16 mouse cellular contexts compared by ENCODE assay signal in the genomic region with DNA sequence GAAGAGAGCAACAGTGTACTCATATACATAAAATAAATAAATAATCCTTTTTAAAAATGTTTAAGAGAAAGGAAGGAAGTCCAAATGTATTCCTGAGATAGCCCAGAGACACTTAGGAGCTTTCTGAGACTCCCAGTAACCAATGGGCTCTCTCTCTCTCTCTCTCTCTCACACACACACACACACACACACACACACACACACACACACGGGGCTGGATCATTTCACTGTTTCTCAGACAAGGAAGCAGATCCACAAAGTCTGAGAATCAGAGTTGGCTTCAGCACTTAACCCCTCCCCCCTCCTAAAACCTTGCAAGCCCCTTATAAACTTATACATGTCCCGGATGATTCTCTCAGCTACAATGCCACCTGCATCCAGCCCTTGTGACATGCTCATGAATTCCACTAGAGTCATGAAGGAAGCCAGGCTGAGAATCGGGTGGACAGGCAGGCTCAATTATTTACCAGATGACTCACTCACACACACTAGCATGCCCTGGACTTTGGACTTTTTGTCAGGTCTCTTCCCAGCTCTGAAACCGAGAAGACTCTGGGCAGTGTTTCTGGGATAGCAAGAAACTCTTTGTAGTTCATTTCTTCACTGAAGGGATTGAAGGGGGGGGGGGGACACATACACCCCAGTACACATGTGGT. TPM values are rescaled to one million over a fixed set of nuclear protein-coding genes. Genes with fewer than 3 reads are reported as not detected.
DNase-seq lines count a peak whose midpoint lies in the region; ATAC-seq lines count a peak whose summit lies in the region.
"Had no signal": no experiment of that assay in that cellular context is flagged by ENCODE, and none has a peak within 500 bp of the region (broad histone marks: within the 10 kb centered on the region; RNA-seq: fewer than 3 reads in every experiment).

No protein-coding gene starts in this region.

- no peaks in the 10 kb centered on the region for H3K9me3 ChIP-seq in intestine, embryonic 15.5 days
- H3K9me3 ChIP-seq in liver, embryonic 15.5 days (replicated peaks) = no peaks in the 10 kb centered on the region
- H3K9me3 ChIP-seq in forebrain, embryonic 13.5 days (replicated peaks) = no peaks in the 10 kb centered on the region
- H3K9me3 ChIP-seq: embryonic facial prominence, embryonic 10.5 days; forebrain, embryonic 10.5 days; heart, embryonic 15.5 days; lung, embryonic 15.5 days had no signal

- H3K9ac ChIP-seq in intestine, embryonic 15.5 days = no peak overlapping the region
- H3K9ac ChIP-seq in liver, embryonic 15.5 days = no peak overlapping the region
- no peak overlapping the region for H3K9ac ChIP-seq in forebrain, embryonic 13.5 days
- H3K9ac ChIP-seq: heart, embryonic 15.5 days; lung, embryonic 15.5 days had no signal

- H3K4me2 ChIP-seq in intestine, embryonic 15.5 days (replicated peaks) = no peak overlapping the region
- no peak overlapping the region; the same call in 1 of the 2 replicates for H3K4me2 ChIP-seq in liver, embryonic 15.5 days
- H3K4me2 ChIP-seq in forebrain, embryonic 13.5 days = no peak overlapping the region
- H3K4me2 ChIP-seq: heart, embryonic 15.5 days; lung, embryonic 15.5 days had no signal

- H3K27ac ChIP-seq in intestine, embryonic 15.5 days = peak overlapping the region; percentile 70
- H3K27ac ChIP-seq in liver, embryonic 15.5 days (replicated peaks) = no peak overlapping the region; the same call in 1 of the 2 replicates
- no peak overlapping the region for H3K27ac ChIP-seq in forebrain, embryonic 13.5 days
- H3K27ac ChIP-seq: embryonic facial prominence, embryonic 10.5 days; forebrain, embryonic 10.5 days; heart, embryonic 15.5 days; left cerebral cortex, adult 2 months; lung, embryonic 15.5 days had no signal

- H3K27me3 ChIP-seq in intestine, embryonic 15.5 days (replicated peaks) = no peaks in the 10 kb centered on the region
- no peaks in the 10 kb centered on the region for H3K27me3 ChIP-seq in liver, embryonic 15.5 days
- H3K27me3 ChIP-seq in forebrain, embryonic 13.5 days = no peaks in the 10 kb centered on the region
- H3K27me3 ChIP-seq: heart, embryonic 15.5 days; lung, embryonic 15.5 days had no signal

- no peaks in the 10 kb centered on the region for H3K36me3 ChIP-seq in intestine, embryonic 15.5 days
- no peaks in the 10 kb centered on the region for H3K36me3 ChIP-seq in liver, embryonic 15.5 days (replicated peaks)
- H3K36me3 ChIP-seq in forebrain, embryonic 13.5 days (ENCODE audit: poor library complexity, severe bottlenecking) = no peaks in the 10 kb centered on the region
- H3K36me3 ChIP-seq: embryonic facial prominence, embryonic 10.5 days; forebrain, embryonic 10.5 days; heart, embryonic 15.5 days; lung, embryonic 15.5 days had no signal

- WGBS in intestine, embryonic 15.5 days = 14% methylated on average over 4 of the region's 4 CpGs
- WGBS in liver, embryonic 15.5 days (ENCODE audit: insufficient replicate concordance) = 45% methylated on average over 4 of the region's 4 CpGs
- 76% methylated on average over 4 of the region's 4 CpGs for WGBS in forebrain, embryonic 13.5 days

- peak; percentile 94 for ATAC-seq in intestine, embryonic 15.5 days
- ATAC-seq in liver, embryonic 15.5 days (ENCODE audit: insufficient read depth) = peak; percentile 68; the same call in 1 of the 2 replicates
- ATAC-seq in frontal cortex, adult (ENCODE audit: low TSS enrichment) = no peak
- ATAC-seq in forebrain, embryonic 13.5 days = no peak
- ATAC-seq: hindbrain, embryonic 16.5 days had no signal

- DNase-seq in 416B (ENCODE audit: low read depth) = peak; percentile 35
- peak; percentile 57 for DNase-seq in kidney, postnatal 10 days
- no peak for DNase-seq in frontal cortex, adult 2 months (ENCODE audit: extremely low spot score in 1 of 2, low spot score in 1 of 2)
- DNase-seq in cerebellum, postnatal 4 days (ENCODE audit: low spot score in 2 of 2) = no peak
- DNase-seq: cerebellum, adult 18-20 months; gastrocnemius, postnatal 10 days had no signal

- H3K4me1 ChIP-seq in intestine, embryonic 15.5 days (replicated peaks) = peaks cover 4% of the 10 kb centered on the region; the same call in 1 of the 2 replicates
- H3K4me1 ChIP-seq in liver, embryonic 15.5 days (replicated peaks) = no peaks in the 10 kb centered on the region; the same call in 1 of the 2 replicates
- H3K4me1 ChIP-seq in forebrain, embryonic 13.5 days = no peaks in the 10 kb centered on the region
- H3K4me1 ChIP-seq: embryonic facial prominence, embryonic 10.5 days; forebrain, embryonic 10.5 days; lung, embryonic 15.5 days had no signal

- no peak overlapping the region for H3K4me3 ChIP-seq in intestine, embryonic 15.5 days (replicated peaks)
- H3K4me3 ChIP-seq in liver, embryonic 15.5 days (replicated peaks) = no peak overlapping the region
- H3K4me3 ChIP-seq in forebrain, embryonic 13.5 days = no peak overlapping the region
- H3K4me3 ChIP-seq: embryonic facial prominence, embryonic 10.5 days; forebrain, embryonic 10.5 days; heart, embryonic 15.5 days; left cerebral cortex, adult 2 months; lung, embryonic 15.5 days had no signal

RNA-seq across cellular contexts. Expression of a gene that starts 39.3 kb away (rescaled TPM):
- 294 and 358 TPM in 2 replicates for polyA plus RNA-seq in intestine, embryonic 15.5 days (2015; fragmentation: Nextera tagmentation; extraction: Ambion mirVana)
- 110 and 123 TPM in 2 replicates for polyA plus RNA-seq in liver, embryonic 15.5 days (2015; fragmentation: Nextera tagmentation; extraction: Ambion mirVana)
- polyA plus RNA-seq in frontal cortex, adult 2 months (2012; rRNA removed) = 84.7 and 86.0 TPM in 2 replicates
- 441 and 458 TPM in 2 replicates for polyA plus RNA-seq in forebrain, embryonic 13.5 days (2015; fragmentation: Nextera tagmentation; extraction: Ambion mirVana)

Comparison
In these comparisons a context has a peak if more than half of its experiments do, and no peak if none do; other contexts are left out.
1. DNase-seq: peak in 416B (single experiment) and kidney, postnatal 10 days (single experiment); none in frontal cortex, adult 2 months (0 of 2) and cerebellum, postnatal 4 days (0 of 2).
2. ATAC-seq: peak in intestine, embryonic 15.5 days (single experiment) and liver, embryonic 15.5 days (single experiment); none in frontal cortex, adult (single experiment) and forebrain, embryonic 13.5 days (single experiment).